Mouse (Mus musculus) ZHBTc4 (cell line): ENCODE measurements at regions not wholly inside any gene's neighbourhood (a gene's known extent, or its start where the extent isn't known, plus 50 kb on each side); places are given as distances from the start of the nearest gene placed in this dataset.
"Not testable (repeated sequence)": the region's sequence is repeated elsewhere in the genome, so short reads cannot be mapped to it uniquely, and the experiment has no call there.

Experiments used
- DNase-seq: peaks from one replicate; pipeline ENCODE4 v3.0.0-alpha.2; 2011; ENCODE audit warnings: low read depth, low spot score

DNA sequence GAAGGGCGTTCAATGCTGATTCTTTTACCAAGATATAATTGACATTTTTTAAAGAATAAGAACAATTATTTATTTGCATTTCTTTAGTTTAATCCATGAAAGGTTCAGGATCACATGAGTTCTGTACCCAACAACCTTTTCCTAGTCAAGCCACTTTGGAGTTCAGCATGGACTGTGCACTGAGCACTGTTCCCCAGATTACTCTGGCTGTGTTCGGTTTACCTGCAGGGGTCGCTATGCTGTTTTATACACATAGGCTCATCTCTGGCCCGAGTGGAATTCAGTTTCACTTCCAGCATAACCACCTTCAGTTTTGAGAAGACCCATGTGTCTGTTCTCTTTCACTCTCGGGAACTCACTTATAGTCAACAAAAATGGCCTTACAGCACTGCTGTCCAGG lies 93.5 kb upstream of the Smarcad1 start:
- peak; percentile 20 for DNase-seq

DNA sequence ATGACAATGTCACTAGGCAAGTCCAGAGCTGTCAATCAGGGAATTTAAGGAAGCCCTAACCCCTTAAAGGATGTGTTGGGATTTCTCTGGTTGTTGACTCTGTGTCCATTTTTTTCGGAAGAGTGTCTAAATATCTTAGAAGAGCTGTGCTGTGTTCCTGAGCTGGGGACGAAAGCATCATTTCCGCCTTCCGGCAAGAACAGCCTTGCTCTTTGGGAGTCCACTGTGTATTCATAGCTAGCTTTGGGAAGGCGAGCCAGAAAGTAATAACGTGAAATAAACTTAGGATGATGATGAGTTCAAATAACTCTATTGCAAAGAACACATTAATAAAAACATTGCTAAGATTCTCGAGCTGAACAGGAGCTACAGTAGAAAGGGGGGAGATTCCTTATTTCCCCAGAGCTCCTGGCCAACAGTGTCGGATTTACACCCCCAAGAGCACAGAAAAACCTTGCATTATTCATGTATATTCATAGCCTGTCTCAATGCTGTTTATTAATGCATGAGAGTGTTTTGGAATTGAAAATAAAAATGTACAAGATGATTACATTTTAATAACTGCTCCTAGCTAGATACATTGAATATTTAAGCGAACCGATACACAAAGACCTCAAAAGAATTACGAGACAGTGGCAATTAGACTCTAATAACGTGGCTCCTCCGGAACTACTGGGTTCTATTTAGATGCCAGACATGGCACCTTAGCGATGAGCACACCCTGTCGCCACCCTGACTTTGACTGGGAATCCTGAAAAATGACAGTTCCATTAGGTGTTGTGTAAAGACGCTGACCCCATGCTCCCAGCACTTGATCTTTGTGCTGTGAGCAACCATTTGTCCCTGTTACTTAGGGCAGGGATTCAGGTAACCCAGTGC lies 80.5 kb upstream of the Smarcad1 start:
- no peak for DNase-seq

DNA sequence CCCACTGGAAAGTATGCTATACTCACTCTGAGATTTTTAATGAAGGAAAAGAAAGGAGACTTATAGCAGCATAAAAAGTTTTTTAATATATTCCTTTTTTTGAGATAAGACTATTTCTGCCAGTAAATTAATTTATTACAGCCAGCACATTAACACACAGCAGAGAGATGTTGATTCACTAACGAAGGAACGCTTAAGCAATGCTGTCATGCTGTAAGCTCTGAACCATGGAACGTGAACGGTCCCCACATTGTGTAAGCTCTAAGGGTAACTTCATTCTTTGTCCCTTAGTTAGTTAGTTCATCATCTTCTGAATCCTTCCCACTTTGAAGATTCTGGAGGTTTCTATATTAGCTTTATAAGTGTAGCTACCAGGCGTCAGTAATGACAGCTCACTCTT lies 79.8 kb upstream of the Smarcad1 start:
- DNase-seq, result no peak

DNA sequence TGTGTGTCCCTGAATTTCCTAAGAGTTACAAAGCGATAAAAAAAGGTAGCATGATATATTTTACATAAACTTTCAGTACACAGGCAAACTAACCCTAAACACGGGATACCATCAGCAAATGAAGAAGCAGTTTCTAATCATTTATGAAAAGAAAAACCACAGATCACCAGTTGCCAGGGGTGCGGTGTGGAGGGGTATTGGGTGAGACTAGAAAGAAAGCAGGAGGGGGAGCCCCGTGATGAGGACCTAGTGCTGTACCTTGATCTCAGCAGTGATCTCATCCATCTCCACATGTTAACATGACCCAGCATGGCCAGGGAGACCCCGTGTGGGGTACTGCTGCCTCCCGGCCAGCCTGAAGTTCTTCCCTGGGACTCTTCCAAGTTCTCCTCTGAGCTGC lies 77.7 kb upstream of the Smarcad1 start:
- DNase-seq, result no peak

DNA sequence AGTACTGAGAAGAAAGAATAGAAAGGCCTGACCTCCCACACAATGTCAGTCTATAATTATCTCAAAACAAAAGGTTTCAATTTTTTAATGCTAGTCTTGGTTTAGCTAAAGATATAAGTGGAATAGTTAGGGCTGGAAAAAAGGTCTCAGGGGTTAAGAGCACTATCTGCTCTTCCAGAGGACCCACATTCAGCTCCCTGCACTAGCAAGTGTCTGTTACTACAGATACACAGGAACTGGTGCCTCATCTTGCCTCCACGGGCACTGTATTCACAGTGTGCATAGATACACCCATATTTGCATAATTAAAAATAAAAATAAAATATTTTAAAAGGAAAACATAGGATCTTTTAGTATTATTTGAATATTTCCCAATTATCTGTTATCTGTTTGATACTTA lies 77.2 kb upstream of the Smarcad1 start:
- no peak for DNase-seq

DNA sequence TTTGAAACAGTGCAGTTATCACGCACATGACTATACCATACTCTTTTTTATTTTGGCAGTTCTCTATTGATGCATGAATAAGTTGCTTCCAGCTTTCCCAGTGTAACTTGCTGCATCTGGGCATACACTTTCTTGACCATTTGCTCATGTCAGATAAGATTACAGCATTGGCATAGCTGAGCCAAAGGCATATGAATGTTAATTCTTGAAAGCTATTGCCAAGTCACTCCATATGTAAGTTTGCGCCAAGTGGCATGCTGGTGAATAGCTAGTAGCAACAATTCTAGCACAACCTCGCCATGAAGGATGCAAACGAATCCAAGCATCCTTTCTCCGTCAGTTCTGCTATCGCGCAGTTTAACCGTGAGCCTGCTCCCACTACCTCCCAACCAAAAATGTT lies 72.2 kb upstream of the Smarcad1 start:
- no peak for DNase-seq

DNA sequence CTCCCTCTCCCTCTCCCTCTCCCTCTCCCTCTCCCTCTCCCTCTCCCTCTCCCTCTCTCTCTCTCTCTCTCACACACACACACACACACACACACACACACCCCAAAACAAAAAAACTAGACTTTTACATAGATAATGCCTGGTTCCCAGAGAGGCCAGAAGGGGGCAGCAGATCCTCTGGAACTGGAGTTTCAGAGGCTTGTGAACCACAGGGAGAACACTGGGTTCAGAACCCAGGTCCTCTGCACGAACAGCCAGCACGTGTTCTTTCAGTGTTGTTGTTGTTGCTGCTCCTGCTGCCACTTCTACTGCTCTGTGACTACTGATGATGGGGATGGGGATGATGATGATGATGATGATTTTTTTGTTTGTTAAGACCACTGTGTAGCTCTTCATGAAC lies 68.4 kb upstream of the Smarcad1 start:
- DNase-seq, result peak; percentile 89

DNA sequence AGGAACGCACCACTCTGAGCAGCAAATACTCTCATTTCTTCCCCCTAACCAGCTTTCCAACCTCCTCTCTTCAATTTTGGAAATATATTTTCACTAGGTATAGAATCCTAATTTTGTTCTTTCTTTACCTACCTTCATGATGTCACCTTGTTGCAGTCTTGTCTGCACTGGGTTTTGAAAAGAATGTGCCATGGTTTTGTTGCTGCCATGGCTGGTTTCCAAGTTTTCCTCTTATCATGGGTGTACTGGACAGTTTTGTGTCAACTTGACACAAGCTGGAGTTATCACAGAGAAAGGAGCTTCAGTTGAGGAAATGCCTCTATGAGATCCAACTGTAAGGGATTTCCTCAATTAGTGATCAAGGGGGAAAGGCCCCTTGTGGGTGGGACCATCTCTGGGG lies 67.9 kb upstream of the Smarcad1 start:
- not testable (repeated sequence) for DNase-seq

DNA sequence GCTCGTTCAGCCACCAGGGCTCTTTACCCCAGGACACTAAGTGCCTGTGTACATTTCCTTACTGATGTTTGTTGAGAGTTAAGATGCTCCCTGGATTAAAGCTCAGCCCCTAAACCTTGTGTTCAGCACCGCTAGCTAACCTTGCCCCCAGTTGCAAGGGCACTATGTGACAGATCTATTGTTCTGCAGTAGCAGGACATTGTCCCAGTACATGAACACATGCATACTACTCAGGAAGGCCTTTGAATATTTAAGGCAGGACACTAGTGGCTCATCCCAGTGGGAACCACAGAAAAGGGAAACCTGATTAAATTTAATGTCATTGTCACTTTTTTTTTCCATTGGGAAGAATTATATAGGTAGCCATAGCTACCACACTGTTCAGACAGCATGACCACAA lies 60.3 kb upstream of the Smarcad1 start:
- peak; percentile 24 for DNase-seq
